Mouse (Mus musculus) liver, embryonic 12.5 days (tissue): Measurements from ENCODE around the gene Thnsl1. TPM values are rescaled to one million over a fixed set of nuclear protein-coding genes. Genes with fewer than 3 reads are reported as not detected.

Source experiments
- ATAC-seq: fragments of 200-750 bp; cut with Nextera tagmentation; 2 replicates; pipeline ENCODE4 v1.8.0; 2017; ENCODE audit warnings: moderate number of reproducible peaks, mild to moderate bottlenecking, moderate library complexity
- H3K27ac ChIP-seq: fragments of 300-500 bp; sonication (generic); 2 replicates; pipeline ENCODE4 v1.5.1; 2016; ENCODE audit warnings: mild to moderate bottlenecking
- H3K27me3 ChIP-seq: fragments of 300-500 bp; sonication (generic); replicated peaks from 2 replicates; pipeline ENCODE4 v1.6.1; 2016; ENCODE audit warnings: mild to moderate bottlenecking, moderate library complexity
- H3K36me3 ChIP-seq: fragments of 300-500 bp; sonication (generic); 2 replicates; pipeline ENCODE4 v1.6.1; 2016; ENCODE audit warnings: mild to moderate bottlenecking, moderate library complexity
- H3K4me1 ChIP-seq: fragments of 300-500 bp; sonication (generic); 2 replicates; pipeline ENCODE4 v1.6.1; 2016
- H3K4me2 ChIP-seq: fragments of 300-500 bp; sonication (generic); 2 replicates; pipeline ENCODE4 v1.6.1; 2016; ENCODE audit warnings: mild to moderate bottlenecking, moderate library complexity
- H3K4me3 ChIP-seq: fragments of 300-500 bp; sonication (generic); 2 replicates; pipeline ENCODE4 v1.5.1; 2016; ENCODE audit warnings: mild to moderate bottlenecking, moderate library complexity
- H3K9ac ChIP-seq: fragments of 300-500 bp; sonication (generic); 2 replicates; pipeline ENCODE4 v1.6.1; 2016; ENCODE audit warnings: mild to moderate bottlenecking, moderate library complexity
- H3K9me3 ChIP-seq: fragments of 300-500 bp; sonication (generic); replicated peaks from 2 replicates; pipeline ENCODE4 v1.6.1; 2016; ENCODE audit warnings: mild to moderate bottlenecking, moderate library complexity
- WGBS: fragments of 180-500 bp; shearing (Covaris S2); methylation state at CpG from one replicate; pipeline ENCODE4 v1.1.7; 2016; ENCODE audit not compliant: insufficient replicate concordance; 5-methylcytosine and 5-hydroxymethylcytosine counted together
- polyA plus RNA-seq: library from polyadenylated mRNA; unstranded; fragments of >200 nt; fragmentation: Nextera tagmentation; extraction: Ambion mirVana; gene quantifications from 2 replicates; pipeline ENCODE4 v1.2.1, GENCODE M21; 2016

The Thnsl1 gene
- 2.8 and 3.1 TPM in 2 replicates for polyA plus RNA-seq

DNA sequence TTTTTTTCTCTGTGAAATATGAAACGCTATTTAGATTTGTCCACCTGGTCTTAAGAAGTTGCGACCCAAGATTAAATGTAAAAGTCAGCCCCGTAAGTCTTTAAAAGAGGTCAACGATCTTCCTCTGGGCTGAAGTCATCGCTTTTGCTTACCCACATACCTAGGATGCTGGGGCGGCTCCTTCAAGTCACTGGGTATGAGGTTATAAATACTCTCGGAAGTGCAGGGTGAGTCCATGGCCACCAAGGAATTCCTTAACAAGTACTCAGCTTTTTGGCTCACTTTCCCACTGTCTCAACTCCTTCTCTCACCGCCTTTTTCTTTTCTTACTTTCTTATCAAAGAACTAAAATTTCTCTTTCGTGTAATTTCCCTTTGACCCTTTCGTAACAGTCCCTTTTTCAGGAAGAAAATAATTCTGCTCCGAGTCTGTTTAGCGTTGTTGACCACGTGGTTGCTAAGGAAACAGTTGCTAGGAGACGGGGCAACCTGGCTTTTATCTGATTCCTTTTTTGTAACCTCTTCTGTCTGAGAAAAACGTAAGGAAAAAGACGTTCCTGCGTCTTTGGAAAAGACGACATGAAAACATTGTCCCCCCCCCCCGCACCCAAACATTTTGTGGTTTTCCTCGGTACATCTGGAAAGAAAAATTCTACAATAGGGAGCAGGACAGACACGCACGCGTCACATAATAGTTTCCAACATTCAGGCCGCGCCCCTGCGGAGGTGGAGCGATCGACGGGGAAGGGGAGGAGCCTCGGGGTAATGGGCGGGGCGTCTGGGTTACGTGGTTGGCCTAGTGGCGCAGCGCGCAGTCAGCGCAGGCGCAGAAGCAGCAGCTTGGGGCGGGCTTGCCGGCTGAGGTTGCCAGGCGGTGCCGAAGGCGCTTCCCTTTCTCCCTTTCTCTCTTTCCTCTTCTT is at the start of gene Thnsl1, which contains the start of gene Enkur:
Thnsl1 (plus strand) TSS at position 813 of the 919 bp plus-strand sequence.
Enkur (minus strand) TSS at position 454 of the 919 bp plus-strand sequence.
- no peaks in the 10 kb centered on the region; the same call in 1 of the 2 replicates for H3K27me3 ChIP-seq
- peaks cover 12% of the 10 kb centered on the region for H3K4me1 ChIP-seq
- peak within 1 kb of the TSS; percentile 70 for H3K4me3 ChIP-seq
- peak within 1 kb of the TSS; percentile 72 for H3K9ac ChIP-seq
- peak; percentile 99 for ATAC-seq
- no peaks in the 10 kb centered on the region for H3K9me3 ChIP-seq
- H3K36me3 ChIP-seq, result no peaks in the 10 kb centered on the region
- peak within 1 kb of the TSS; percentile 84 for H3K4me2 ChIP-seq
- peak within 1 kb of the TSS; percentile 41 for H3K27ac ChIP-seq
- WGBS, result 3% methylated on average over 43 of the region's 43 CpGs

DNA sequence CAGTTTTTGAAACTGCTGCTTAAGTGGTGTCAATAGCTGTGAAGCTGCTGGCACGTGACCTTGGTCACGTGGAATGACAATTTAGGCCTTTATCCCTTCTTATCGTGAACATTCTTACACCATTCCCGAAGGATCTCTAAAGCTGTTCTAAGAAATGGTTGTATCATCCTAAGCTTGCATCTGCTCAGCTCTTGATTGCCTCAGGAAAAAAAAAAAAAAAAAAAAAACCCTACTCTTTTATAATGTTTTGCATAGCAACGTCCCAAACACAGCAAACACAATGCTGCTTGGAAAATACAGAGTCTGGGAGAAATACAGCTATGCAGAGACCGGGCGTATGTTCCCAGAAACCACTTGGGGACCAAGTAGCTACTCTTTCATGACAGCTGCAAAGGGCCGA is 41.2 kb upstream of the Thnsl1 start:
- ATAC-seq, result no peak
- no peak overlapping the region for H3K4me2 ChIP-seq
- WGBS, result 65% methylated on average over 8 of the region's 8 CpGs

DNA sequence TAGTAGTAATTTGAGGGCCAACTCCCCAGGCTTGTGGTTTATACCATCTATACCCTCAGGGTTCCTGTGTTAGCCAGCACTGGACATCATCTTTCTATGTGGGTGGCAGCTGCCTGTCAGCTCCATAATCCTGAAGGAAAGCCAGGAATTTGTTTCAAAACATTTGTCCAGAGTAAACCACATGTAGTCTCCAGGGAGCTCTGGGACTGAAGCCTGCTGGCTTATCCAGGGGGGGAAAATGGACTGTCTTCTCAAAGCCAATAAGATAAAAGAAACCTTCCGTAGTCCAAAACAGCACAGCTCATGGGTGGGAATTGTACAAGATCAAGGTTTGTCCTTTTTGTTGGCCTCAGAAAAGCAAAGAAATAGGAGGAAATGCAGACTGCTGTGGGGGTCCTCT is 37.6 kb upstream of the Thnsl1 start:
- H3K9me3 ChIP-seq, result no peaks in the 10 kb centered on the region
- H3K9ac ChIP-seq, result no peak overlapping the region
- no peaks in the 10 kb centered on the region for H3K27me3 ChIP-seq
- no peaks in the 10 kb centered on the region for H3K4me1 ChIP-seq
- no peak overlapping the region for H3K27ac ChIP-seq
- no peak overlapping the region for H3K4me2 ChIP-seq
- no peaks in the 10 kb centered on the region for H3K36me3 ChIP-seq
- H3K4me3 ChIP-seq, result no peak overlapping the region
- ATAC-seq, result no peak
- 86% methylated on average over 1 of the region's 1 CpGs for WGBS

More for the DNA sequence above, 41.2 kb upstream of the Thnsl1 start:
- H3K27me3 ChIP-seq, result no peaks in the 10 kb centered on the region
- H3K9me3 ChIP-seq, result no peaks in the 10 kb centered on the region
- no peaks in the 10 kb centered on the region for H3K4me1 ChIP-seq
- no peak overlapping the region for H3K27ac ChIP-seq
- no peaks in the 10 kb centered on the region for H3K36me3 ChIP-seq
- H3K4me3 ChIP-seq, result no peak overlapping the region
- no peak overlapping the region for H3K9ac ChIP-seq

DNA sequence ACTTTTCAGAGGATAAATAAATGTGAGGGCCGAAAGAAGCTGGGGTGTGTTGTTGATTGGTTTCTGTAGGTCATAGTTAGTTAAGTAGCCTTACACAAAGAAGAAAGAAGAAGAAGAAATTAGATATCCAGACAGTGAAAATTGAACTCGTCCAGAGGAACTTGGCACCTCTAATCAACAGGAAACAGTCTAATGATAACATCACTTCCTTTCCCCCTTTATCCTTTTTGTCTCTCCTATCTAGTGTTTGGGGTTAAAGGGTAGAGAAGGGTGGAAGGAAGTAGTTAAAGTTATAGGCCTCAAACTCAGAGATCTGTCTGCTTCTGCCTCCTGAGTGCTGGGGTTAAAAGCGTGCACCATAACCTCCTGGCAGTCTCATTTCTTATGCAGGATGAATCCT is 32.7 kb upstream of the Thnsl1 start:
- Histone ChIP-seq H3K27me3 (no peaks in the 10 kb centered on the region), H3K9ac (no peak overlapping the region), H3K4me2 (no peak overlapping the region), H3K36me3 (no peaks in the 10 kb centered on the region), H3K27ac (no peak overlapping the region), H3K4me3 (no peak overlapping the region), H3K4me1 (no peaks in the 10 kb centered on the region), H3K9me3 (no peaks in the 10 kb centered on the region)
- 46% methylated on average over 3 of the region's 3 CpGs for WGBS
- no peak for ATAC-seq

DNA sequence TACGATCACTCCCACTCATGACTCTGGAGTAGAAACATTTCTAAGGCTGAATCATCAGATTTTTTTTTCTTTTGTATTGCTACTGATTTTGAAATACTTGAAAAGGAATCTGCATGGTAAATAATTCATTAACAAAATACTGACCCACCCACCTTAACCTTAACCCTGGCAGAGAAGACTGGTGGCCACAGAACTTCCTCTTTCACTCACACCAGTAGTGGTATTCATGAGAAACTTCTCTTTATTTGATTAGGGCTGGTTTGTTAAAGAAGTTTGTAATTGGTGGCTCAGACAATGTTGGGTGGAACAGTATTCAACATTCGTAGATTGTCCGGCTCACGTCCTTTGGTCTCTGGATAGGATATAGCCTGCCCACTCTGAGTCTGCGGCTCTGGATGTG is 26.4 kb upstream of the Thnsl1 start:
- Histone ChIP-seq H3K4me1 (no peaks in the 10 kb centered on the region), H3K36me3 (no peaks in the 10 kb centered on the region), H3K27me3 (no peaks in the 10 kb centered on the region), H3K9me3 (no peaks in the 10 kb centered on the region), H3K27ac (no peak overlapping the region), H3K9ac (no peak overlapping the region), H3K4me3 (no peak overlapping the region), H3K4me2 (no peak overlapping the region)
- 60% methylated on average over 5 of the region's 5 CpGs for WGBS
- no peak for ATAC-seq

DNA sequence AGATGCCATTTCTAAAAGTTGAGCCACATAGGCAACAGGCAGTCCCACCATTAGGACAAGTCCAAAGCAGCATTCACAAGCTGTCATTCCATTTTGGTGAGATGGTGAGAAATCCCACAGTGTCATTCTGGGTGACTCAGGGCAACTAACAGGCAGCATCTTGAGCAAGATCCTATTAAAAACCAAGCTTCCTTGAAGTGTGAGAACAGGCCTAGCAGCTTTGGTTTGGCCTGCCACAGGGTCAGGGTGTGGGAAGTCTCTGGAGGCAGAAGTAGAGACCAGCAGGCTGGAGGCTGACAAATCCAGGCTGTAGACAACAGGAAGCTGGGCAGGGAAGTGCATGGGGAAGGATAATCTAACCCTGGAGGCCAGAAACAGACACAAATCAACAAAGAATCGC is 22.7 kb upstream of the Thnsl1 start:
- no peaks in the 10 kb centered on the region for H3K9me3 ChIP-seq
- 50% methylated on average over 1 of the region's 1 CpGs for WGBS
- no peak overlapping the region for H3K4me2 ChIP-seq
- no peak overlapping the region for H3K27ac ChIP-seq
- H3K36me3 ChIP-seq, result no peaks in the 10 kb centered on the region
- H3K4me3 ChIP-seq, result no peak overlapping the region
- H3K27me3 ChIP-seq, result no peaks in the 10 kb centered on the region
- no peak for ATAC-seq
- H3K4me1 ChIP-seq, result no peaks in the 10 kb centered on the region
- H3K9ac ChIP-seq, result no peak overlapping the region

DNA sequence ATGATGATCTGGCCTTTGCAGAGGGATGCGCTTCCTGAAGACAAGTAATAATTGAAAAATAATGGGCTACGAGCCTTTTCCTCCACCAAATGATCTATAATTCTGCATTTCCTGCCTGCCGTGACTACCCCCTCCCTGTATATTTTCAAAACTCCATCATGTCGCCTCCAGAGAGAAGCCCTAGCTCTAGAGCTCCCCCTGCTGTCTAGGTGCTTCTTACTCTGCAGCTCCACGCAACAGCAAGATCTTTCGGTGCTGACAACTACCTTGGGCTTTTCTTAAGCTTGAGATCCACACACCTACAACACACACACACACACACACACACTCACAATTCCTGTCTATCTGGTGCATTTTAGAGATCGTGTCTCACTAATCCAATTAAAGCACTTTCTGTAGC is 17.9 kb upstream of the Thnsl1 start:
- no peak overlapping the region for H3K4me3 ChIP-seq
- 39% methylated on average over 7 of the region's 7 CpGs for whole genome bisulfite sequencing
- ATAC-seq, result no peak
- H3K9ac ChIP-seq, result no peak overlapping the region
- no peaks in the 10 kb centered on the region for H3K27me3 ChIP-seq
- H3K27ac ChIP-seq, result no peak overlapping the region
- H3K9me3 ChIP-seq, result no peaks in the 10 kb centered on the region
- H3K4me2 ChIP-seq, result no peak overlapping the region
- no peaks in the 10 kb centered on the region for H3K4me1 ChIP-seq
- H3K36me3 ChIP-seq, result no peaks in the 10 kb centered on the region

DNA sequence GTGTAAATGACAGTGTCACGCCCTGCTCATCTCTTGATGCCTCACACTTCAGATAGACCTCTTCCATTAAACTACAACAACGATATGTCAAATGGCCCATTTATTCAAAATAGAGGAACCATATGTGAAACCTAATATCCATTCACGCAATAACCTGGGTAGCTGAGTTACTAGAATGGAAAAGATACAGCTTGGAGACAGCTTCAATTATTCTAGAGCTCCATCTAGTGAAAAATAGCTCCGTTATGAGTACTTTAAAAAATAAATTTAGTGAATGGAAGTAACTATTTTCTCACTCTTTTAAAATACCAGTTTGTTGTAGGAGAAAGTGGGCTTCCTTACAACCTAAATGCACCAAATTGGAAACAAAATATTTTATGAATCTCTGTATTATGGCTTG is 16.9 kb upstream of the Thnsl1 start:
- H3K4me2 ChIP-seq, result no peak overlapping the region
- no peaks in the 10 kb centered on the region for H3K4me1 ChIP-seq
- H3K27ac ChIP-seq, result no peak overlapping the region
- no peaks in the 10 kb centered on the region for H3K36me3 ChIP-seq
- no peaks in the 10 kb centered on the region for H3K9me3 ChIP-seq
- ATAC-seq, result no peak
- H3K27me3 ChIP-seq, result no peaks in the 10 kb centered on the region
- WGBS, result 70% methylated on average over 4 of the region's 4 CpGs
- H3K9ac ChIP-seq, result no peak overlapping the region
- H3K4me3 ChIP-seq, result no peak overlapping the region

DNA sequence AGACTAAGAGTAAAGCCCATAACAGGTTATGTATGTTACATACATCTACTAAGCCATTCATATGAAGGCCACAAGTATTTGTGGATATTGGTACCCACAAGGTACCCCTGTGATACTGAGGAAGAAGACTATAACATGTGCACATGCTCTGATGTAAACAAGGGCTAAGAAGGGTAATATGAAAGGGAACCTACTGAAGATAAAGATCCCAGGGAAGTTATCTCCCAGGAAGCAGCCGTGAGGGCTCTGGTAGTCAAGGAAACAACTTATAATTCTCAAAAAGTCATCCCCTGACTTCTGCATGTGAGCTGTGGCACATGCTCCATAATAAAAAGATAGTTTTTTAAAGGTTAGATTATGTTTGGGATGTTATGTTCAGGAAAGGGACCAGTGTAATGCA is 14.3 kb upstream of the Thnsl1 start:
- H3K27me3 ChIP-seq, result no peaks in the 10 kb centered on the region
- 10% methylated on average over 1 of the region's 1 CpGs for WGBS
- H3K4me2 ChIP-seq, result no peak overlapping the region
- H3K36me3 ChIP-seq, result no peaks in the 10 kb centered on the region
- ATAC-seq, result no peak
- no peaks in the 10 kb centered on the region for H3K4me1 ChIP-seq
- H3K9me3 ChIP-seq, result no peaks in the 10 kb centered on the region
- H3K9ac ChIP-seq, result no peak overlapping the region
- no peak overlapping the region for H3K27ac ChIP-seq
- H3K4me3 ChIP-seq, result no peak overlapping the region

DNA sequence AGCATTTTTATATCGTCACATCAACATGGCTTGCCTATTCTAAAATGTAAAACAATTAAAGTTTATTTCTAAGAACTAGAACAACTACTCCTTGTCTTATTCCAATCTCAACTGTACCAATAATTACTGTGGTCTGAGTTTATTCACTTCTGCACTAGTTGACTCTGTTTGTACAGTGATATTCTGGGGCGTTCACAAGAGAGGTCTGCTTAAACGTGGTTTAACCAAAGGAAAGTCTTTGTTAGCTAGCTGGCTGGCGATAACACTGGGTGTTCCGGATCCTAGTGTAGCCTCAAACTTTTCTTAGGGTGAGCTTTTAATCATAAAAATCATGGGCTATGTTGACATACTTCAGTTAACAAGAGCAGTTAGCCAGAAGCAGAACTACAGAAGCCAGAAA is 10.3 kb upstream of the Thnsl1 start:
- no peaks in the 10 kb centered on the region for H3K9me3 ChIP-seq
- H3K4me1 ChIP-seq, result no peaks in the 10 kb centered on the region
- no peak overlapping the region for H3K27ac ChIP-seq
- 78% methylated on average over 5 of the region's 5 CpGs for WGBS
- H3K9ac ChIP-seq, result no peak overlapping the region
- no peaks in the 10 kb centered on the region for H3K27me3 ChIP-seq
- no peaks in the 10 kb centered on the region for H3K36me3 ChIP-seq
- no peak overlapping the region for H3K4me2 ChIP-seq
- no peak for ATAC-seq
- H3K4me3 ChIP-seq, result no peak overlapping the region

DNA sequence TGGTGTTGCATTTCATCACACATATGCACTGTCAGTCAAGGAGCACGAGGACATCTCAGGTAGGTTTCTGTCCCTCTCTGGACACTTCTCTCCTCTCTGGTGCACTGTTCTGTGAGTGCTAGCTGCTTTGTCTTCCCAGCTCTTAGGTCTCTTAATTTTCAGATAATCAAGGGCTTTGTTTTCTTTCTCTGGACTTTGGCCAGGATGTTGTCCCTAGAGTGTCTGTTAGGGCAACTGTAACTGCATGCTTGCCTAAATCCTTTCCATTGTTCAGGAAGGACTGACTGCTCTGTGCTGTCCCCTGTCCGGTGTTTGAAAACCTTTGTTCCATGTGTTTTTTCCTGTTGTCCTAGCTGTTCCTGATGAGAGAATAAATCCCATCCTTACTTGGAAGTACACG is 6.5 kb upstream of the Thnsl1 start:
- Histone ChIP-seq H3K4me1 (no peaks in the 10 kb centered on the region), H3K27me3 (no peaks in the 10 kb centered on the region; the same call in 1 of the 2 replicates), H3K4me3 (no peak overlapping the region), H3K9ac (no peak overlapping the region), H3K36me3 (no peaks in the 10 kb centered on the region), H3K4me2 (no peak overlapping the region), H3K27ac (no peak overlapping the region), H3K9me3 (no peaks in the 10 kb centered on the region)
- 46% methylated on average over 3 of the region's 3 CpGs for WGBS
- no peak for ATAC-seq

DNA sequence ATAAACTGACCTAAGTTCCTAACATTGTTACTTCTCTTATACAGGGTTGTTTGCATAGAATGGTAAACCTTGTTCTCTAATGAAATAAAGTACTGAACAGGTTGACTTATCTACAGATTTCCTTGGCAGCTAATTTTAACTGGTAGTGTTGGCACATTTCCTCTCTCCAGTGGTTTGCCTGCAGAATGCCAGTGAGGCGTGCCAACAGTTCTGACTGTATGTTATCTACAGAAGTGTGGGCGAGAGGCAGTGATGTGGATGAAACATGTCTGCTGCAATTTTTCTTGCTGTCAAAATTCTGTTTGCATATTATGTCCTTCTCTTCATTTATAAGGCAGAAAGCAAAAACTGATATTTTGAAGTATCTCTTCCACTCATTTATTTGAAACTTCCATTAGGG is 2.8 kb upstream of the Thnsl1 start:
- Histone ChIP-seq H3K9ac (no peak overlapping the region), H3K4me2 (no peak overlapping the region), H3K4me1 (peaks cover 12% of the 10 kb centered on the region), H3K27ac (no peak overlapping the region), H3K4me3 (no peak overlapping the region), H3K9me3 (no peaks in the 10 kb centered on the region), H3K36me3 (no peaks in the 10 kb centered on the region), H3K27me3 (no peaks in the 10 kb centered on the region; the same call in 1 of the 2 replicates)
- WGBS, result 46% methylated on average over 2 of the region's 2 CpGs
- ATAC-seq, result no peak
